Mouse (Mus musculus) CD4-positive, CD25-positive, alpha-beta regulatory T cell, adult 2 months (primary cell): ENCODE results near the gene Yipf1.
A peak's percentile ranks its signal among the peaks of the same experiment; 100 is the strongest.

Experiments used
- DNase-seq: peaks from one replicate; pipeline ENCODE4 v3.0.0-alpha.2; 2012; ENCODE audit warnings: low read depth, low spot score

The Yipf1 gene

DNA sequence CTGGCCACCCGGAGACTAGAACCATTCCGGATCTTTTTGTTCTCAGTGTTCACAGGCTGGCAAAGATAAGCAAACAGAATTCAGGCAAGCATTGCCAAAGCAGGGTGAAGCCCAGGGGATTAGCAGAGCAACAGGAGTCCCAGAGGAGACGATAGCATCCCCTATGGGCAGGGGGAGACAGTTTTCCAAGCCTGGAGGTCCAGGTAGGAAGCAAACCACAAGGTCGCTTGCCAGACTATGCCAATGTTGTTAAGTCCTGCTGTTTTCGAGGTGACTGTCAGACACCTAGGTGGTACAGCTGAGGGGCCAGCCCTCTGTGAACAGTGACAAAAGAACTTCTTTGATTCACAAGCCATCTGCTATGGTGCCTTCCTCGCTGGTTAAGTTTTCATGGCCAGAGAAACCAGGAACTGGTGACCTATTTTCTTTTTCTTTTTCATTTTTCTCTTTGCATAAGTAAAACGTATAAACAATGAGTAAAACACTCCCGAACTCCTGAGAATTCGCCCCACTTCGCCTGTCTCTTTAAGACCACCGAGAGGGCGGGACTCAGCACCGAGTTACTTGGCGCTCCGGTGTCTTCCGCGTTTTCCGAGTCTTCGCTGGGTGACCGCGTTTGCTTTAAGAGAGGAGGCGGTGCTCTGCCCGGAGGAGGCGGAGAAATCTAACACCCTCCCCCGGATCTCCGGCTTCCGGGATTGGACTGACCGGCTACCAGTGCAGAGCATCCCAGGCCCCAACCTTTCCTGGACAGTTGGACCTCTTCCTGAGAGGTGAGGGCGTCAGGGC is at the start of gene Yipf1:
Gene Yipf1, plus strand, starts transcription at position 674 of the 789 bp plus-strand sequence.
- DNase-seq: peak; percentile 90

DNA sequence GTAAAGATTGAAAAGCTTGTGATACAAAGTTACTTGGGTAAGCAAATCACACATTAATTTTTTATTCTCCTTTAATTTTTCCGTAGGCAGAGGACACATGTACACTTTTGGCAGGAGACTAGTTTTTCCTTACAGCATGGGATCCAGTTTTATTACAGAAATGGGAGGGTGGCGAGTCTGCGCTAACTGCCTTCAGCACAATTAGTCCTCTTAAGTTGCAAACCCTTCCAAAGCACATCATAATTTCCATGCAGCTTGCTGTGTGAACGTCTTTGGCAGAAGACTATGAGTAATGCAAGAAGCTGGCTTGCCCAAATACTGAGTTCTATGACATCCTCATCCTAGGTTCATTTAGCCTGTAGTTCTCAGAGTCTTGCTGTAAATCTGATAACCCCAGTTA is 40.5 kb upstream of the Yipf1 start:
- no peak for DNase-seq

DNA sequence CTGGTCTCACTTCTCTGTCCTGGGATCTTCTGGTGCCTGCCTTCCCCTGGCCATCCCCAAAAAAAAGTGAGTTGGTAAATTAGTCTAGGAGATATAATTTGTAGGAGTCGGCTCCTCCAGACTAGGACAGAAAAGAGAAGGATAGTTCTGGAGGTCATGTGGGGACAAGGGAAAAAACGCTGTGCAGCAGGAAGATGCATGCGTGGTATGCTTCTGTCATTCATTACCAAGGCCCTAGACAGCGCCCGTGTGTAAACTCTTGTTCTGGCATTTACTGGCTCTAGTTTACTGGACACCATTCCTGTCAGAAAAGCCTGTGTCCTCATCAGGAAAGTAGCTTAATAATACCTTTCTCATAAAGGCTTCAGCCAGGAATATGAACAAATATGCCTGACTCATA is 39.7 kb upstream of the Yipf1 start:
- no peak for DNase-seq

DNA sequence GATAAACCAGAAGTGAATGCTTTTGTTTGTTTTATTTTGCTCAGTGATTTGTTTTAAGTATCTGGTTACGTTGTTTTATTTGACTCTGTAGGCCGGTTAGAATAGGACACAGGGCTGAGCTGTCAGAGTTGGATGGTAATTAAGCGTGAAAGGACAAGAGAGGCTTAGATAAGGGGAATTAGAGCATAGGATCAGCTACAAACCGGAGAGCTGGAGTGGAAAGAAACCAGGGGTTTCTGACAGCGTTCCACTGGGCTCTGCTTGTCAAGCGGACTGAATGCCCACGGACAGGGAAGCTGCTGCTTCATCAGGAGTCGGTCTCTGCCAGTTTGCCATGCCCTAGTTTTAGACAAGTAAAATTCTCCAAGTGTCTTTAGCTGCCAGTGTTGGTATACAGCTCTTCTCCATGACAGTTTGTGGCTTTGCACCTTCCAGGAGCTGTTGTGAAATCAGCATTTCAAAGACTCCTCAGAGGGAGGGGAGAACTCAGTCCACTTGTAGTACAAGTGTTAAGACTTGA is 35.9 kb upstream of the Yipf1 start:
- DNase-seq: no peak

DNA sequence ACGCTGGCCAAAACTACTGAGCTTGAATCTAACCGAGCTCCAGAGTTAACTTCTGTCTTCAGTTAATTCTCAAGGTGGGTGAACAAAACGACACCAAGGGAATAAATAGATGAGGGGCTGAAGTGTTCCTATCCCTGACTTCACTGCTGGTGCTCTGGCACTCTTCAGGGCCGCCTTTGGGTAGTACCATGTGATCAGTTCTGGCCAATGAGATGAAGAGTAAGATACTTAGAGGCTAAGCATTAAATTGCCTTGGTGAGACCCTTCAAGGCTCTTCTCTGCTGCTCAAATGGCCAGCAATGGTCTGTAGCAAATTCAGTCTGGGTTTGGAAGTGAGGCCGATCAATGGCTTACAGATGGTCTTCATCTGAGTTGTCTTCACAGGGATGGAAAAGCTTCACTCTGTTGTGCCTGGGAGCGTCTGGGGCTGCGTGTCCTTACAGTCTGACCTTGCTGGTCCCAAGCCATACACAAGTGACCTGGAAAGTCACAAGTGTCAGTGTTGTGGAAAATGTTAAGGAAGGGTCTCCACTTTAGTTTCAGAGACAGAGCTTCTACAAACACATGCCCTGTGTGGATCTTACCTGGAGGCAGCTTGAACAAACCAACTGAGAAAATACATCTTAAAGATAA is 33.2 kb upstream of the Yipf1 start:
- no peak for DNase-seq

DNA sequence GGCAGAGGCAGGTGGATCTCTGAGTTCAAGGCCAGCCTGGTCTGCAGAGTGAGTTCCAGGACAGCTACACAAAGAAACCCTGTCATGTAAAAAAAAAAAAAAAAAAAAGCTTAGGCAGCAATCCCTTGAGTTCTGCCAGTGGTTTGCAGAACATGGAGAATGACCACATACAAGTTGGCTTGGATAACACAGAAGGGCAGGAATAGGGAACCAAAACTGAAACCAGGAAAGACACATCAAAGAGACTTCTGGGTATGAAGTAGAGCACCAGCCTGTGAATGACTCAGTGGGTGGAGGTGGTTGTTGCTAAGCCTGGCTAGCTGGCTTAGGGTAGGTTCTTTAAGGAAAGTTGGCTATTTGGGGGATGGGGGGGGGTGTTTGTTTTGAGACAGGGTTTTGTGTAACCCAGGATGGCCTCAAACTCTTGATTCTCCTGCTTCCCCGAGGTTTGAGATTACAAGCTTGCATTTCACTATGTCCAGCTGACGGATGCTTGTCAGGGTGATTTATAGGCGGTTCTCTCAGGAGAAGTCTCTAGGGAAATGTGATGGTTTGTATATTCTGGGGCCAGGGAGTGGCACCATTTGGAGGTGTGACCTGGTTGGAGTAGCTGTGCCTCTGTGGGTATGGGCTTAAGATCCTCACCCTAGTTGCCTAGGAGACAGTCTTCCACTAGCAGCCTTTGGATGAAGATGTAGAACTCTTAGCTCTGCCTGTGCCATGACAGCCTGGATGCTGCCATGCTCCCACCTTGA is 28.5 kb upstream of the Yipf1 start:
- no peak for DNase-seq

DNA sequence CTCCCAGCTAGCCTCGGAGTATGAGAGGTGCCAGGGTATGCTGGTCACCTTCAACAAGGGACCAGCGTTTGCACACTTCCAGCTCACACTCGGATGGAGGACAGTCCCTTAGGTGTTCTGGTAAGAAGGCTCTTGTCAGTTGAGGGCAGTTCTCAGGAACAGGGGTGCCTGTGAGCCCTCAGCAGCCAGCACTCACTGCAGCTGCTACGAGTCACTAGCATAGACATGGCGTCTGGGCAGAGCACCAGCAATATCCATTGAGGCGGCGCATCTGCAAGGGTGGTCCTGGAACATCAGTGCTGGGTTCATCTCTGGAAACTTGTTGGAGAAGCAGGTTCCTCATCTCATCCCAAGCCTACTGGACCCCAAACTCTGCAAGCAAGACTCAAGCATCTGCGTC is 27.8 kb upstream of the Yipf1 start:
- no peak for DNase-seq

DNA sequence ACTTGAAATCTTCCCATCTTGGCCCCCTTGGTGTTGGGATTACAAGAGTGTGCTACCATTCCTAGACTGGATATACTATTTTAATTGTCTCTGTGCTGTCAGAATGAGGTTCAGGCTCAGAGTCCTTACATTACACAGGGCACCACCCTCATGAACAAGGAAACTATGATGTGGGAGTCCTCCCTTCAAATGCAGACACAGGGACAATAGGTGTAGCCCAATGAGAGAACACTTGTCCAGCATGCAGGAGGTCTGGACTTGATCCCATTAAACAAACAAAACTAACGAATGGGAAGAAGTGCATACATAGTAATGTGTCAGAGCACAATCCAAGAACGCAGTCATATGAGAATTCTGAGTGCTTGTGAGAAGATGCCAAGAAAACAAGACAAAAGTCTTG is 26.6 kb upstream of the Yipf1 start:
- DNase-seq: no peak

DNA sequence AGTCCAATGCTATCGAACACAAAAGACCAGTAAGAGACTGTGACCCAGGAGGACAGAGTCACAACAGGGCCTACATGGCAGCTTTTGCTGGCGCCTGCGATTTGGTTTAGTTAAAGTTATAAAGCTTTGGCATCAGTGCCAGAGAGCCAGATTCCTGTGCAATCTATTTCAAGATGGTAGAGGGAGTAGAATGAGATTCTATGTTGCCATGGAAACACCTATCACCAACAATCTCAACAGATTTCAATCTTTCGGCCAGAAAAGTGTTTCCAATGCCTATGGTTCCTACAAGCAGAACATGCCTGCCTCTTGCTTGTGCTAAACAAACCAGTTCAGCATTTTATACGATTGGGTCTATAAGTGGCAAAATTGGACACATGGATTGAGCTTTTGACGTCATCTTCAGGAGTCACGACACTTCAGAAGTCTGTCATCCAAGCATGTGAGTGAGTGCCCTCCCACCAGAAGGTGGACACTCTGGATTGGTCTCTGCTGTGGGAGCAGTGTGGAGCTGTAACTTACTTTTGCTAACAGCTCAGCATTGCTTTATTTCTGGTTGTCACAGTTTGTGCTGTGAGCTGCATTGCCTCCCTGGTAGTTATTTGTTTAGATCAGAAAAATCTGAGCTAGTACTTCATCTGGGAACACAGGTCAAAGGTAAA is 22.4 kb upstream of the Yipf1 start:
- no peak for DNase-seq

DNA sequence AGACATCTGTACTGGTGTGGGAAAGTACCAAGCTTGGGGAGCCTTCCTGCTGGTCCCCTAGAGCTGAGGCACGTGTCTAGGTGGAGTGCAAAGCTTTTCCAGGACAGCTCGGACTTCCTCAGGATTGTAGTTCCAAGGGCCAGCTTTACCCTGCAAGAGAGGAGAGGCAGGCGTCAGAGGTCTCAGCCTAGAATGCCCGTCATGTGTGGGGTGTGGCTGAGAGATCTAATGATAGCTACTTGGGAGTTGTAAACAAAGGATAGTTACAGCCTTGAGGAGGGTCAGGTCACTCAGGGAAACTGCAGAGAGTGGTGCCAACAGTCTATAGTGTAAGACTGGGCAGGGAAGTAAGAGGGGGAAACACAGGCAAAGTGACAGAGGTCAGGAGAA is 21.9 kb upstream of the Yipf1 start:
- DNase-seq: no peak

DNA sequence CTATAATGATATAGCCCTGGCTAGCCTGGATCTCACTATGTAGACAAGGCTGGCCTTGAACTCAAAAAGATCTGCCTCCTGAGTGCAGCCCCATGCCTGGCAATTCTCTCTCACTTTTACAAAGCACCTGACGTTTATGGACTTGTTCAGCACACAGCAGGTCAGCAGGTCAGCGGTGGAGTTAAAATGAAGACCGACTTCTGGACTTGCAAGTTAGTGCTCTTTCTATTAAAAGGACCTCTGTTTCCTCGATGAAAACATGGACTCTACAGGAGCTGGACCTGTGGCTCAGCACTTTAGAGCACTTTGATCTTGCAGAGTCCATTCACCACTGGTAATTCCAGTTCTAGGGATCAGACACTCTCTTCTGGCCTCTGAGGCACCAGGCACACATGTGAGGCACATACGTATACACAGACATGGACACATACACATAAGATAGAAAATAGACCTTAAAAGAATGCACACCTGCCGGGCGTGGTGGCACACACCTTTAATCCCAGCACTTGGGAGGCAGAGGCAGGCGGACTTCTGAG is 16.0 kb upstream of the Yipf1 start:
- DNase-seq: no peak

DNA sequence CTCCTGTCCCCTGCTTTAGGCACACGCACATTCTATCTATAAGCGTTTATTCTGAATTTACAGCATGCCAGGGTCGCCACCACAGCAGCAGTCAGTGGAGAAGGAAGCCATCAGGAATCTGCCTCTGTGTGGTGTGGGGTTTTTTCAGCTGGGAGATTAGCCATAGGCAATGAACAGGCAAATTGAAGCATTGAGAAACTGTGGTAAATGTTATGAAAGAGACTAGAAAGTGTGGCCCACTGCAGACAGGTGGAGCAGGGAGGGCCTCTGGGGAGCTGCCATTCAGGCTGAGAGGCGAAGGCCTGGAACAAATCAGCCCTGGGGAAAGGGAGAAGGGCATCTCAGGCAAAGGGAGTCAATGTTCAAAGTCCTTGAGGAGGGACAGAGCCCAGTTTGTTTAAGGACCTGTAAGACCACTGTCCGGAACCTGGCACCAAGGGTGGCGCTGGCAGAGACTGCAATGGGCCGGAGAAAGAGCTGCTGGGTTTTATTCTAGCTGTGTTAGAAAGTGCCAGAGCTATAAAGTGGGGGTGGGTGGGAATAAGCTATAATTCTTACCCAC is 14.3 kb upstream of the Yipf1 start:
- DNase-seq: no peak

DNA sequence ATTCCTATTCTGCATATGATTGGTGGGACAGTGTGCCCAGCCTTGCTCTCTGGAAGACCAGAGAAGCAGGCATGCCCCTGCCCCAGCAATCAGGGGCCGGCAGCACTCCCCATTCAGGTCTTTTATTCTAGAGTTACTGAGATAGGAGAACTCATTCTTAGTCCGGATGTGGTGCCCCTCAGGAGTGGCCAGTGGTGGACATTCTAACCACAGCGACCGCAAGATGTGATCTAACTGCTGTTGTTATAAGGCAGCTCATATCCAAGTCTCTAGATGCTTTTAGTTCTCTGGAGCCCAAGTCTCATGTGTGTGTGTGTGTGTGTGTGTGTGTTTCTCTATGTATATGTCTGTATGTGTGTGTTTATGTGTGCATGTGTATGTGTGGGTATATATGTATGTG is 13.8 kb upstream of the Yipf1 start:
- DNase-seq: no peak

DNA sequence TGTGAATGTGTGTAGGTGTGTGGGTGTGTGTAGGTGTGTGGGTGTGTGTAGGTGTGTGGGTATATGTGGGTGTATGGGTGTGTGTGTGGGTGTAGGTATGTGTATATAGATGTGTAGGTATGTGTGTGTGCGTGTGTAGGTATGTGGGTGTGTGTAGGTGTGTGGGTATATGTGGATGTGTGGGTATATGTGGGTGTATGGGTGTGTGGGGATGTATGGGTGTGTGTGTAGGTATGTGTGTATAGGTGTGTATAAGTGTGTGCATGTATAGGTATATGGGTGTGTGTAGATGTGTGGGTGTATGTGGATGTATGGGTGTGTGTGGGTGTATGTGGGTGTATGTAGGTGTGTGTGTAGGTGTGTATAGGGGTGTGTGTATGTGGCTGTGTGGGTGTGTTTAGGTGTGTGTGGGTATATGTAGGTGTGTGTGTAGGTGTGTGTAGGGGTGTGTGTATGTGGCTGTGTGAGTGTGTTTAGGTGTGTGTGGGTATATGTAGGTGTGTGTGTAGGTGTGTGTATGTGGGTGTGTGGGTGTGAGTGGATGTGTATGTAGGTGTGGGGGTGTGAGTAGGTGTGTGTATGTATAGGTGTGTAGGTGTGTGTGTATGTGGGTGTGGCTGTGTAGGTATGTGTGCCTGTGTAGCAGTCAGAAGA is 13.1 kb upstream of the Yipf1 start:
- no peak for DNase-seq

DNA sequence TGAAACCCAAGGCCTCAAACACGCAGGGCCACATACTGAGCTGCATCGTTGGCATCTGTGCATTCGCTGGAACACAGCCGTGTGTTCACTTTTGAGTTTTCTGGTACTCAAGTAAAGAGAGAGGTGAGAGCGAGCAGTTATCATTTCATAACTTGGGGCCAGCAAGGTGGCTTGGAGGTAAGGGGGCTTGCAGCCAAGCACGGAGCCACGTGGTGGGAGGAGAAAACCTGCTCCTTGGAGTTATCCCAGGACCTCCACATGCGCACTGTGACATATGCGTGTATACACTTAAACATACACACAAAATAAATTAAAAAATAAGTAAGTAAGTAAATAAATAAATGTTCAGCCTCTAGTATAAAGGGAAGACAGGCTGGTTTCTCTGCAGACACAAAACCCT is 11.9 kb upstream of the Yipf1 start:
- no peak for DNase-seq

DNA sequence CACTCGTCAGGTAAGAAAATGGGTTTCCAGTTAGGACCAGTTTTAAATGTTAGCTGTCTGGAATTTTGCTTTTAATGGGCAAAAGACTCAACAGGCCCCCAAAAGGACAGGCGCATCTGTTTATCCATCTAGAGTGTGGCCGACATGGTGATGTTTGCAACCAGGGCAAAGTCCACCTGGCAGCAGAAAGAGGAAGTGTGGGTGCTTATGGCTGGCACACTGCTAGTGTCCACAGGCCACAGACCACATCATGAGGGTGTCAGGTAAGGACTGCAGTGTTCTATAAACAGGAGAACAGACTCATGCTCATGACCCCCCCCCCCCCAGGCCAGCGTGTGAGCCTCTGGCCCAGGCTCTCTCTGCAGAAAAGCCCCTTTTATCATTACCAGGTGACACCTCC is 11.3 kb upstream of the Yipf1 start:
- no peak for DNase-seq

DNA sequence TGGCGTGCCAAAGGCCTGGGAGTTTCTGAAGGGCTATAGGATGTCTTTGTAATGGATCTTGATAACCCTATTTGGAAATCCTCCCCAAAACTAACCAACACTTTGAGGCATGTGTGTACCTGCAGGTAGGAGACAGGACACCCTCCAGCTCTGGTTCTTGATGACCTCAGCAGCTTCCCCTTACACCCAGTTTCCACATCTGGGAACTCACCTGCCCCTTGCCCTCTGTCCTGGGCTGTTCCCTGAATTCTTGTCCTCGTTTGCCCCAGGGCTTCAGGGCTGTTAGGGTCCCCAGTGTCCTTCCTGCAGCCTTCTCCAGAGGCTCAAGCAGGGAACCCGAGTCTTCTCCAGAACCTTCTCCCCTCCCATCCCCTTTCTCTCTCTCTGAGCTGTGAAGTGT is 10.6 kb upstream of the Yipf1 start:
- DNase-seq: no peak

DNA sequence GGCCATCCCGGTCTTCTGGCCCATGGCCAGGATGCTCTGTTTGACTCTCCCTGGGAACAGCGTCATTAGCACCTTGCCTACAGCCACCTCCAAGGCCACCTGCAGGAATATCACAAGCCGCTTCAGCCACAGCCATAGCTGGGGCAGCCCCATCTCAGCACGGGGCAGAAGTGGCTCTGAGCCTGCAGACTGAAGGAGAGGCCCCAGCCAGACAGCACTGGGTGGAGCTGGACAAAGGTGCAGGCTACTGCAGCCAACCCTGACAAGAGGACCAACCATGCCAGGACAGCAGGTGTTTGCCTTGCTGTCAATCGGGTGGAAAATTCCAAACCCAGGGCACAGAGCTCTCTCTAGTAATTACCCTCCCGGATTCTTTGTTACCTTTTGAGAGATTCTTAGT is 7.2 kb upstream of the Yipf1 start, which contains the start of gene Dio1:
Gene Dio1, minus strand, starts transcription at position 204 of the 400 bp plus-strand sequence.
- no peak for DNase-seq

DNA sequence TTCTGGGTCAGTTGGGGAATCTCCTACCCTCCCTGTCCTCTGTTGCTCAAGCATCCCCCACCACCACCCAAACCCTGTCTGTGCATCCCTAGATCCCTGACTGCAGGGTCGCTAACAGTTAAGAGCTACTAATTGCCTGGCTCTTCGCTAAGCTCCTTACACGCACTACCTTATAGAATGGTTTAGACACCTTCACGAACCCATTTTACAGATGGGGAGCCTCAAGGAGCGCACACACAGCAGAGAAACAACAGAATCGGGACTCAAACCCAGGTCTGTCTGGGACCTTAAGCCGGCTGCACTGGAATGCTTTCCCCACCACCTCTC is 279 bp downstream of the Yipf1 start:
- DNase-seq: no peak

DNA sequence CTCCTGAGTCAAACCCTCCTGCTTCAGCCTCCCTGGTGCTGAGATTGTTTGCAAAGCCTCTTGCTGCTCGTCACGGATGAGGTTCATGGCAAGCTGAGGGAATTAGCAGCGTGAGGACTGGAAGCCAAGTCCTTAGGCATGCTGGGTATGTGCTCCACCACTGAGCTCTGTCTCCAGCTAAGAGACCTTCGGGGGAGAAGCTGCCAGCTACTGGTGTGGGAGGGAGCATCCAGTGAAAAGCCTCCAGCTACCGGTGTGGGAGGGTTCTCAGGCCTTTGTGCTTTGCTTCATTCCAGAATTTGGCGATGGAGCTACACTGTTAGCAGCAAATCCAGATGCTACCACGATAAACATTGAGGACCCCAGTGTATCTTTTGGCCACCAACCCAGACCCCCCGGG is 4.5 kb downstream of the Yipf1 start:
- DNase-seq: no peak

DNA sequence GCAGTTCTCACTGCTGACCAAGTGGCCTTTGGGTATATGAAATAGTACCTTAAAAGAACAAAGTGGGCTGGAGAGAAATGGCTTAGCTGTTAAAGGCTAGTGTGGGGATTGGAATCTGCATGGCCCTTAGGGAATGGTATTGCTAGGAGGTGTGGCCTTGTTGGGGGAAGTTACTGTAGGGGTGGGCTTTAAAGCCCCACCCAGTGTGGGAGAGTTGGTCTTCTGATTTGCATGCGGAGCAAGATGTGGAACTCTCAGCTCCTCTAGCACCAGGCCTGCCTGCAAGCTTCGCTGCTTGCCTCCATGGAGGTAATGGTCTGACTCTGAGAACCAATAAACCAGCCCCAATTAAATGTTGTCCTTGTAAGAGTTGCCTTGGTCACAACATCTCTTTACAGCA is 6.9 kb downstream of the Yipf1 start:
- no peak for DNase-seq
